Mouse (Mus musculus) large intestine, adult 2 months (tissue): ENCODE data around the gene BC049352. TPM values are rescaled to one million over a fixed set of nuclear protein-coding genes. Genes with fewer than 3 reads are reported as not detected.

ENCODE experiments used
- DNase-seq: peaks from one replicate; pipeline ENCODE4 v3.0.0-alpha.2; 2012; ENCODE audit warnings: low read depth, low spot score
- WGBS: fragments of 180-500 bp; shearing (Covaris S2); methylation state at CpG from one replicate; pipeline ENCODE4 v1.1.7; 2018; 5-methylcytosine and 5-hydroxymethylcytosine counted together
- polyA plus RNA-seq: library from polyadenylated mRNA; depleted of rRNA; stranded (reverse); fragments of >200 nt; gene quantifications from 2 replicates; pipeline ENCODE4 v1.2.3, GENCODE M21; 2012

BC049352 gene
- polyA plus RNA-seq, 1 experiment, result not detected

GRCm38 (mm10) chr9:45236744-45237143 is 54.9 kb downstream of the BC049352 start:
- 59% methylated on average over 7 of the region's 7 CpGs for WGBS
- DNase-seq, result no peak

- WGBS, result 62% methylated on average over 5 of the region's 5 CpGs
- no peak for DNase-seq
These were observed 59.6 kb downstream of the BC049352 start for GRCm38 (mm10) chr9:45241397-45241796.

GRCm38 (mm10) chr9:45245432-45245831 is 63.6 kb downstream of the BC049352 start:
- WGBS, result 77% methylated on average over 1 of the region's 1 CpGs
- DNase-seq, result no peak

GRCm38 (mm10) chr9:45246060-45246459 is 64.3 kb downstream of the BC049352 start:
- no peak for DNase-seq
- WGBS, result 86% methylated on average over 6 of the region's 6 CpGs

GRCm38 (mm10) chr9:45247536-45247935 is 65.7 kb downstream of the BC049352 start:
- WGBS, result 53% methylated on average over 2 of the region's 2 CpGs
- no peak for DNase-seq

- no peak for DNase-seq
- 86% methylated on average over 7 of the region's 7 CpGs for WGBS
These were observed 68.5 kb downstream of the BC049352 start for GRCm38 (mm10) chr9:45250306-45250705.

GRCm38 (mm10) chr9:45251281-45251680 is 69.5 kb downstream of the BC049352 start:
- DNase-seq, result no peak
- WGBS, result 67% methylated on average over 3 of the region's 3 CpGs

- WGBS, result 63% methylated on average over 4 of the region's 4 CpGs
- DNase-seq, result no peak
These were observed 70.2 kb downstream of the BC049352 start for GRCm38 (mm10) chr9:45251990-45252389.

GRCm38 (mm10) chr9:45252395-45252794 is 70.6 kb downstream of the BC049352 start:
- 62% methylated on average over 6 of the region's 6 CpGs for WGBS
- no peak for DNase-seq

GRCm38 (mm10) chr9:45254021-45254420 is 72.2 kb downstream of the BC049352 start:
- WGBS, result 35% methylated on average over 6 of the region's 6 CpGs
- DNase-seq, result no peak

GRCm38 (mm10) chr9:45254605-45255004 is 72.8 kb downstream of the BC049352 start:
- 64% methylated on average over 4 of the region's 4 CpGs for WGBS
- DNase-seq, result no peak

- WGBS, result 77% methylated on average over 4 of the region's 4 CpGs
- no peak for DNase-seq
These were observed 73.6 kb downstream of the BC049352 start for GRCm38 (mm10) chr9:45255431-45255830.

- no peak for DNase-seq
- 84% methylated on average over 5 of the region's 5 CpGs for WGBS
These were observed 74.2 kb downstream of the BC049352 start for GRCm38 (mm10) chr9:45255967-45256366.

GRCm38 (mm10) chr9:45259065-45259464 is 77.3 kb downstream of the BC049352 start:
- 84% methylated on average over 13 of the region's 13 CpGs for WGBS
- DNase-seq, result no peak

GRCm38 (mm10) chr9:45261466-45261865 is 79.7 kb downstream of the BC049352 start:
- DNase-seq, result no peak
- 43% methylated on average over 4 of the region's 4 CpGs for WGBS

GRCm38 (mm10) chr9:45261872-45262271 is 80.1 kb downstream of the BC049352 start:
- WGBS, result 86% methylated on average over 5 of the region's 5 CpGs
- no peak for DNase-seq

- DNase-seq, result no peak
- WGBS, result 80% methylated on average over 4 of the region's 4 CpGs
These were observed 85.3 kb downstream of the BC049352 start for GRCm38 (mm10) chr9:45267099-45267498.

- no peak for DNase-seq
- WGBS, result 67% methylated on average over 4 of the region's 4 CpGs
These were observed 86.3 kb downstream of the BC049352 start for GRCm38 (mm10) chr9:45268079-45268478.

- peak; percentile 21 for DNase-seq
- 9% methylated on average over 36 of the region's 36 CpGs for WGBS
These were observed 87.0 kb downstream of the BC049352 start, which contains the start of gene Il10ra for GRCm38 (mm10) chr9:45268597-45269325. TSS of gene Il10ra (minus strand) at chr9:45269149.

- DNase-seq, result no peak
- WGBS, result 69% methylated on average over 5 of the region's 5 CpGs
These were observed 90.4 kb downstream of the BC049352 start for GRCm38 (mm10) chr9:45272213-45272612.

- WGBS, result 89% methylated on average over 4 of the region's 4 CpGs
- DNase-seq, result no peak
These were observed 92.4 kb downstream of the BC049352 start for GRCm38 (mm10) chr9:45274218-45274617.

GRCm38 (mm10) chr9:45274635-45275034 is 92.8 kb downstream of the BC049352 start:
- no peak for DNase-seq
- 92% methylated on average over 2 of the region's 2 CpGs for WGBS
